Mouse (Mus musculus): ENCODE measurements at regions not wholly inside any gene's neighbourhood (a gene's known extent, or its start where the extent isn't known, plus 50 kb on each side); places are given as distances from the start of the nearest gene placed in this dataset.
A peak's percentile ranks its signal among the peaks of the same experiment; 100 is the strongest.

- DNase-seq (ENCODE audit: low read depth), result no peak
These were observed 1514.0 kb upstream of the Lrrc6 start for GRCm38 (mm10) chr15:68014605-68015305.

- DNase-seq (ENCODE audit: low read depth), result no peak
These were observed 1510.5 kb upstream of the Lrrc6 start for GRCm38 (mm10) chr15:68011162-68011561.

GRCm38 (mm10) chr15:68010189-68010588 lies 1509.5 kb upstream of the Lrrc6 start:
- DNase-seq (ENCODE audit: low read depth), result no peak

- DNase-seq (ENCODE audit: low read depth), result no peak
These were observed 1504.1 kb upstream of the Lrrc6 start for GRCm38 (mm10) chr15:68004798-68005197.

GRCm38 (mm10) chr15:67996532-67996931 lies 1495.8 kb upstream of the Lrrc6 start:
- DNase-seq (ENCODE audit: low read depth), result no peak

- no peak for DNase-seq (ENCODE audit: low read depth)
These were observed 1488.9 kb upstream of the Lrrc6 start for GRCm38 (mm10) chr15:67989428-67990272.

GRCm38 (mm10) chr15:67987941-67988340 lies 1487.2 kb upstream of the Lrrc6 start:
- DNase-seq (ENCODE audit: low read depth), result no peak

GRCm38 (mm10) chr15:67983253-67983652 lies 1482.5 kb upstream of the Lrrc6 start:
- no peak for DNase-seq (ENCODE audit: low read depth)

- DNase-seq (ENCODE audit: low read depth), result no peak
These were observed 1481.2 kb upstream of the Lrrc6 start for GRCm38 (mm10) chr15:67981876-67982275.

GRCm38 (mm10) chr15:67979451-67979850 lies 1478.7 kb upstream of the Lrrc6 start:
- no peak for DNase-seq (ENCODE audit: low read depth)

GRCm38 (mm10) chr15:67977210-67977609 lies 1476.5 kb upstream of the Lrrc6 start:
- no peak for DNase-seq (ENCODE audit: low read depth)

GRCm38 (mm10) chr15:67971998-67972397 lies 1471.3 kb upstream of the Lrrc6 start:
- no peak for DNase-seq (ENCODE audit: low read depth)

- no peak for DNase-seq (ENCODE audit: low read depth)
These were observed 1453.5 kb upstream of the Lrrc6 start for GRCm38 (mm10) chr15:67954216-67954615.

GRCm38 (mm10) chr15:67950281-67951040 lies 1449.8 kb upstream of the Lrrc6 start:
- no peak for DNase-seq (ENCODE audit: low read depth)

- DNase-seq (ENCODE audit: low read depth), result no peak
These were observed 1443.8 kb upstream of the Lrrc6 start for GRCm38 (mm10) chr15:67944330-67945082.

- no peak for DNase-seq (ENCODE audit: low read depth)
These were observed 1442.3 kb upstream of the Lrrc6 start for GRCm38 (mm10) chr15:67943046-67943445.

- peak; percentile 13 for DNase-seq (ENCODE audit: low read depth)
These were observed 1439.8 kb upstream of the Lrrc6 start for GRCm38 (mm10) chr15:67940510-67940909.

- DNase-seq (ENCODE audit: low read depth), result no peak
These were observed 1424.2 kb upstream of the Lrrc6 start for GRCm38 (mm10) chr15:67924885-67925284.

GRCm38 (mm10) chr15:67907034-67907433 lies 1406.3 kb upstream of the Lrrc6 start:
- DNase-seq (ENCODE audit: low read depth), result no peak

GRCm38 (mm10) chr15:67905279-67905678 lies 1404.6 kb upstream of the Lrrc6 start:
- DNase-seq (ENCODE audit: low read depth), result no peak

- DNase-seq (ENCODE audit: low read depth), result no peak
These were observed 1403.9 kb upstream of the Lrrc6 start for GRCm38 (mm10) chr15:67904646-67905045.

GRCm38 (mm10) chr15:67902982-67903381 lies 1402.3 kb upstream of the Lrrc6 start:
- no peak for DNase-seq (ENCODE audit: low read depth)
